Mouse (Mus musculus) limb, embryonic 13.5 days (tissue): Measurements from ENCODE around the gene Ager. TPM values are rescaled to one million over a fixed set of nuclear protein-coding genes. Genes with fewer than 3 reads are reported as not detected.

Source experiments
- ATAC-seq: fragments of 200-750 bp; cut with Nextera tagmentation; 2 replicates; pipeline ENCODE4 v1.8.0; 2017; ENCODE audit warnings: low read depth, moderate number of reproducible peaks, moderate TSS enrichment; ENCODE audit not compliant: low FRiP score
- H3K27ac ChIP-seq: fragments of 300-500 bp; sonication (generic); 2 replicates; pipeline ENCODE4 v1.5.1; 2015; ENCODE audit warnings: inconsistent platforms, mild to moderate bottlenecking, moderate library complexity
- H3K27me3 ChIP-seq: fragments of 300-500 bp; sonication (generic); 2 replicates; pipeline ENCODE4 v1.6.1; 2015; ENCODE audit warnings: mild to moderate bottlenecking, inconsistent platforms
- H3K36me3 ChIP-seq: fragments of 300-500 bp; sonication (generic); 2 replicates; pipeline ENCODE4 v1.6.1; 2015; ENCODE audit warnings: inconsistent platforms, mild to moderate bottlenecking, moderate library complexity
- H3K4me1 ChIP-seq: fragments of 300-500 bp; sonication (generic); 2 replicates; pipeline ENCODE4 v1.6.1; 2015; ENCODE audit warnings: inconsistent platforms
- H3K4me2 ChIP-seq: fragments of 300-500 bp; sonication (generic); replicated peaks from 2 replicates; pipeline ENCODE4 v1.6.1; 2015; ENCODE audit warnings: inconsistent platforms, mild to moderate bottlenecking, moderate library complexity
- H3K4me3 ChIP-seq: fragments of 300-500 bp; sonication (generic); 2 replicates; pipeline ENCODE4 v1.5.1; 2015; ENCODE audit warnings: moderate library complexity, mild to moderate bottlenecking, inconsistent platforms
- H3K9ac ChIP-seq: fragments of 300-500 bp; sonication (generic); 2 replicates; pipeline ENCODE4 v1.6.1; 2015; ENCODE audit warnings: mild to moderate bottlenecking, inconsistent platforms
- H3K9me3 ChIP-seq: fragments of 300-500 bp; sonication (generic); 2 replicates; pipeline ENCODE4 v1.6.1; 2016; ENCODE audit warnings: inconsistent platforms
- WGBS: fragments of 180-500 bp; shearing (Covaris S2); methylation state at CpG from one replicate; pipeline ENCODE4 v1.1.7; 2015; 5-methylcytosine and 5-hydroxymethylcytosine counted together
- polyA plus RNA-seq: library from polyadenylated mRNA; unstranded; fragments of >200 nt; fragmentation: Nextera tagmentation; extraction: Ambion mirVana; gene quantifications from 2 replicates; pipeline ENCODE4 v1.2.1, GENCODE M21; 2015

Ager gene
- polyA plus RNA-seq, 1 experiment from 2014 or later = 3.5 TPM

DNA sequence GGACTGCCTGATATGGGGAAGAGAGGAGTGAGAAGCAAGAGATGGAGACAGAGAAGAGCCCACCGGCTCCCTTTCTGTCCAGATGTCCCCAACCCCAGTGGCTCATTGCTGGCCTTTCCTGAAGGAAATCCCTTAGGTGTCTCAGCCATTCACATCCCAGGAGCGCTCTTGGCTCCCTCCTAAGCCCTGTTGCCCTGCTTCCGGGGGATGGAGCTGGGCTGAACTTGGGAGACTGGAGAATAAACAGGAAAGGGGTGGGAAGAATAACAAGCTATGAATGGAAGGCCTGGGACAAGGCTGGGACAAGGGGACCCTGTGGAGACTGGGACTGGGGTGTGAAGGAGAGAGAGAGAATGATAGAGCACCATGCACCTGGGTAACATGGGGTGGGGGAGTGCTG is 32.9 kb upstream of the Ager start:
- Histone ChIP-seq H3K4me3 (no peak overlapping the region), H3K9ac (0 out of 2 replicates have a peak overlapping the region, but pooled peaks have one; percentile 15)
- 24% methylated on average over 3 of the region's 3 CpGs for WGBS

GRCm38 (mm10) chr17:34567311-34567710 is 30.4 kb upstream of the Ager start:
- 62% methylated on average over 9 of the region's 9 CpGs for WGBS
- no peak overlapping the region for H3K27ac ChIP-seq
- H3K4me3 ChIP-seq = no peak overlapping the region
- H3K9ac ChIP-seq = no peak overlapping the region
- no peak for ATAC-seq
- no peak overlapping the region for H3K4me2 ChIP-seq
- peaks cover 10% of the 10 kb centered on the region; the same call in 1 of the 2 replicates for H3K27me3 ChIP-seq
- no peaks in the 10 kb centered on the region for H3K9me3 ChIP-seq
- H3K36me3 ChIP-seq = no peaks in the 10 kb centered on the region
- peaks cover 20% of the 10 kb centered on the region for H3K4me1 ChIP-seq

More for the DNA sequence above, 32.9 kb upstream of the Ager start:
- Histone ChIP-seq H3K4me1 (peaks cover 20% of the 10 kb centered on the region), H3K27me3 (peaks cover 10% of the 10 kb centered on the region; the same call in 1 of the 2 replicates), H3K9me3 (no peaks in the 10 kb centered on the region), H3K36me3 (no peaks in the 10 kb centered on the region), H3K4me2 (peak overlapping the region; percentile 30), H3K27ac (no peak overlapping the region)
- ATAC-seq = no peak

GRCm38 (mm10) chr17:34568421-34568820 is 29.2 kb upstream of the Ager start:
- Histone ChIP-seq H3K4me3 (no peak overlapping the region), H3K4me2 (no peak overlapping the region), H3K36me3 (no peaks in the 10 kb centered on the region), H3K9ac (no peak overlapping the region), H3K27ac (no peak overlapping the region), H3K9me3 (no peaks in the 10 kb centered on the region), H3K27me3 (peaks cover 10% of the 10 kb centered on the region; the same call in 1 of the 2 replicates), H3K4me1 (peaks cover 20% of the 10 kb centered on the region)
- 80% methylated on average over 13 of the region's 13 CpGs for WGBS
- no peak for ATAC-seq

- no peak overlapping the region for H3K4me3 ChIP-seq
- no peaks in the 10 kb centered on the region for H3K9me3 ChIP-seq
- H3K4me1 ChIP-seq = peaks cover 8% of the 10 kb centered on the region
- 73% methylated on average over 4 of the region's 4 CpGs for WGBS
- peaks cover 10% of the 10 kb centered on the region; the same call in 1 of the 2 replicates for H3K27me3 ChIP-seq
- no peak overlapping the region for H3K27ac ChIP-seq
- H3K36me3 ChIP-seq = no peaks in the 10 kb centered on the region
- H3K4me2 ChIP-seq = no peak overlapping the region
- ATAC-seq = no peak
- H3K9ac ChIP-seq = no peak overlapping the region
These were observed 27.7 kb upstream of the Ager start for GRCm38 (mm10) chr17:34569919-34570318.

DNA sequence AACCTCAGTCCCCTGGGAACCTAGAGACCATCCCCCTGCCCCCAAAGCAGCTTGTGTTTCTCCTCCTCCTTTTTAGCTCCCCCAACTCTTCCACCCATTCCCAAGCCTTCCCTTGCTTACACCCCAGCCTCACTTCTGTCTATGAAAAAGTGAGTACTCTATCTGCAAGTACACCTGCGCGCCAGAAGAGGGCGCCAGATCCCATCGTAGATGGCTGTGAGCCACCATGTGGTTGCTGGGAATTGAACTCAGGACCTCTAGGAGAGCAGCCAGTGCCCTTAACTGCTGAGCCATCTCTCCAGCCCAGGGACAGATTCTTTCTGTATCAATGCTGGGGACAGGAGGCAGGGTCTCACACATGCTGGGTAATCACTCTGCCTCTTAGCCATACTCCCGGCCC is 25.8 kb upstream of the Ager start:
- peaks cover 10% of the 10 kb centered on the region; the same call in 1 of the 2 replicates for H3K27me3 ChIP-seq
- WGBS = 12% methylated on average over 5 of the region's 5 CpGs
- no peak overlapping the region for H3K9ac ChIP-seq
- H3K4me2 ChIP-seq = no peak overlapping the region
- no peaks in the 10 kb centered on the region for H3K9me3 ChIP-seq
- peaks cover 11% of the 10 kb centered on the region for H3K4me1 ChIP-seq
- no peak for ATAC-seq
- no peak overlapping the region for H3K4me3 ChIP-seq
- no peaks in the 10 kb centered on the region for H3K36me3 ChIP-seq
- no peak overlapping the region for H3K27ac ChIP-seq

- no peak overlapping the region for H3K4me3 ChIP-seq
- WGBS = 14% methylated on average over 15 of the region's 15 CpGs
- peaks cover 7% of the 10 kb centered on the region; the same call in 1 of the 2 replicates for H3K27me3 ChIP-seq
- H3K4me2 ChIP-seq = no peak overlapping the region
- peaks cover 7% of the 10 kb centered on the region for H3K4me1 ChIP-seq
- no peak overlapping the region for H3K27ac ChIP-seq
- no peaks in the 10 kb centered on the region for H3K9me3 ChIP-seq
- H3K9ac ChIP-seq = no peak overlapping the region
- no peaks in the 10 kb centered on the region for H3K36me3 ChIP-seq
- no peak for ATAC-seq
These were observed 25.3 kb upstream of the Ager start for GRCm38 (mm10) chr17:34572361-34572760.

DNA sequence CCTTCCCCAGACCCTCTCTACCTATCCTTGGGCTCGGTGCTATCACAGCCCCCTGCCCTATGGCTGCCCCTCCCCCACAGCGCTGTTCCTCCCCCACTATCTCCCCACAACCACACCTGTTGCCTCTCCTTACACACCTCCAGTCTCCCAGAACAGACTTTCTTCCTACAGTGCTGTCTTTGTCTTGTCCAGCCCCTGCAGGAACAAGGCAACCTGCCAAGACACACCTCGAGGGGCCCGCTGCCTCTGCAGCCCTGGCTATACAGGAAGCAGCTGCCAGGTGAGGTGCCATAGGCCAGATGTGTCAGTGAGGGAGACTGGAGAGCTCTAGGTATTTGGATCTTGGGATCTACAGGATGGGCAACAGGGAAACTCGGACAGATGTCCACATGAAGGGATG is 21.1 kb upstream of the Ager start:
- Histone ChIP-seq H3K9ac (no peak overlapping the region), H3K36me3 (no peaks in the 10 kb centered on the region), H3K27ac (no peak overlapping the region), H3K9me3 (no peaks in the 10 kb centered on the region), H3K4me2 (no peak overlapping the region), H3K27me3 (no peaks in the 10 kb centered on the region), H3K4me3 (no peak overlapping the region), H3K4me1 (peaks cover 7% of the 10 kb centered on the region)
- WGBS = 56% methylated on average over 5 of the region's 5 CpGs
- no peak for ATAC-seq

DNA sequence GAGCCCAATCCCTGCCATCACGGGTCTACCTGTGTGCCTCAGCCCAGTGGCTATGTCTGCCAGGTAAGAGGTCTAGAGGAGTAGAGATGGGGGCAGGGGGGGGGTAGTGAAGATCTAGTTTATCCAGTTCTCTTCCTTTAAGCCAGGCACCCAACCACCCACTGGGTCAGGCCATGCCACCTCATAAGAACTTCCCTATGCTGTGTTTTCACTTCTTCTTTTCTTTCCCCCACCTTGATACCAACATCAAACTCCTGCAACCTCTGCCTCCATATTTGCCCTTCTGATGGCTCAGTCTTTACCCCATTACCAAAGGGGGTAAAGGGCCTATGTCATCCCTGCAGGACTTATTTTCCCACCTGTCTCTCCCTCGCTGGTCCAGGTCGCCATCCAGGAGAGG is 19.6 kb upstream of the Ager start:
- WGBS = 83% methylated on average over 3 of the region's 3 CpGs
- no peaks in the 10 kb centered on the region for H3K9me3 ChIP-seq
- no peaks in the 10 kb centered on the region for H3K36me3 ChIP-seq
- no peaks in the 10 kb centered on the region for H3K27me3 ChIP-seq
- no peak overlapping the region for H3K4me3 ChIP-seq
- H3K27ac ChIP-seq = no peak overlapping the region
- H3K4me2 ChIP-seq = no peak overlapping the region
- H3K9ac ChIP-seq = no peak overlapping the region
- no peak for ATAC-seq
- H3K4me1 ChIP-seq = peaks cover 7% of the 10 kb centered on the region

- H3K27me3 ChIP-seq = no peaks in the 10 kb centered on the region
- no peak overlapping the region for H3K4me2 ChIP-seq
- H3K4me3 ChIP-seq = no peak overlapping the region
- H3K9me3 ChIP-seq = no peaks in the 10 kb centered on the region
- H3K4me1 ChIP-seq = peaks cover 9% of the 10 kb centered on the region
- 86% methylated on average over 12 of the region's 12 CpGs for WGBS
- no peak for ATAC-seq
- H3K36me3 ChIP-seq = no peaks in the 10 kb centered on the region
- H3K27ac ChIP-seq = no peak overlapping the region
- H3K9ac ChIP-seq = no peak overlapping the region
These were observed 15.1 kb upstream of the Ager start for GRCm38 (mm10) chr17:34582528-34582927.

GRCm38 (mm10) chr17:34583397-34583796 is 14.3 kb upstream of the Ager start:
- no peak overlapping the region for H3K4me3 ChIP-seq
- no peaks in the 10 kb centered on the region for H3K9me3 ChIP-seq
- no peak overlapping the region for H3K27ac ChIP-seq
- 64% methylated on average over 7 of the region's 7 CpGs for WGBS
- no peaks in the 10 kb centered on the region for H3K36me3 ChIP-seq
- no peak overlapping the region for H3K9ac ChIP-seq
- no peak for ATAC-seq
- no peaks in the 10 kb centered on the region for H3K27me3 ChIP-seq
- peaks cover 16% of the 10 kb centered on the region for H3K4me1 ChIP-seq
- no peak overlapping the region for H3K4me2 ChIP-seq

DNA sequence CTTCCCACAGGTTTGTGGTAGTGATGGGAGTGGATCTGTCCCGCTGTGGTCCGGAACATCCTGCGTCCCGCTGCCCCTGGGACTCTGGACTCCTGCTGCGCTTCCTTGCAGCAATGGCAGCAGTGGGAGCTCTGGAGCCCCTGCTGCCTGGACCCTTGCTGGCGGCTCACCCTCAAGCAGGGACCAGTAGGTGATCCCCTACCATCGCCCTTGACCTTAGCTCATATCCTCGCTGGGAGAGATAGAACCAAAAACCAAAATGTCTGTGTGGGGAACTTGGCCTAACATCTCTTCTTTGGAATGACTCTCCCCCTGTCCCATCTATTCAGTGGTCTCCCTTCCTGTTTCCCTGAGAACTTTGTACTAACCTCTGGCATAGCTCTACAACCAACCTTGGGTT is 13.8 kb upstream of the Ager start:
- ATAC-seq = no peak
- no peaks in the 10 kb centered on the region for H3K36me3 ChIP-seq
- no peak overlapping the region for H3K4me3 ChIP-seq
- H3K9ac ChIP-seq = no peak overlapping the region
- no peaks in the 10 kb centered on the region for H3K27me3 ChIP-seq
- no peak overlapping the region for H3K27ac ChIP-seq
- H3K4me1 ChIP-seq = peaks cover 20% of the 10 kb centered on the region
- H3K9me3 ChIP-seq = no peaks in the 10 kb centered on the region
- H3K4me2 ChIP-seq = no peak overlapping the region
- WGBS = 87% methylated on average over 8 of the region's 8 CpGs

DNA sequence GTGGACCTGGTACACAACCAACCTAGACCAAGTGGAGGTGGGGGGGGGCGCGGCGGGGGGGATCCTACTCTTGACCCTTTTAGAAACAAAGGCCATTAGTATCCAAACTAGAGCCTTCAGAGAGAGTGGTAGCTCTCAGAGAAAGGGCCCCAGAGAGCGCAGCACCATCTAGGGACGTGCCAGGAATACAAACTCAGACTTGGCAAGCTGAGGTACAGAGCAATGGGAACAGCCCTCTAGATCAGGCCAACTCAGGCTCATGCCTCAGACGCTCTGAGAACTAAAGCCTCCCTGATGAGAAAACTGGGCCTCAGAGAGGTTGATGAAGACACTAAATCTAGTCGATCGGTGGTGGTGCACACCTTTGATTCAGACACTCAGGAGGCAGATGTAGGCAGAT is 12.5 kb upstream of the Ager start:
- Histone ChIP-seq H3K4me2 (no peak overlapping the region), H3K4me1 (peaks cover 33% of the 10 kb centered on the region), H3K27me3 (no peaks in the 10 kb centered on the region), H3K27ac (no peak overlapping the region), H3K4me3 (no peak overlapping the region), H3K9me3 (no peaks in the 10 kb centered on the region), H3K9ac (no peak overlapping the region), H3K36me3 (no peaks in the 10 kb centered on the region)
- 92% methylated on average over 8 of the region's 8 CpGs for WGBS
- ATAC-seq = no peak
